Mouse (Mus musculus) layer of hippocampus, postnatal 25 days (tissue): ENCODE measurements around the gene Jag1. TPM values are rescaled to one million over a fixed set of nuclear protein-coding genes. Genes with fewer than 3 reads are reported as not detected.

Experiments
- DNase-seq, 2 experiments: peaks; one replicate each; pipeline ENCODE4 v3.0.0; 2022; ENCODE audit warnings: mixed read lengths in 2 of 2, low spot score in 1 of 2; ENCODE audit errors: extremely low spot score in 1 of 2
- total RNA-seq, 2 experiments: library from RNA; stranded (reverse); gene quantifications; 2 replicates each; pipeline ENCODE4 v1.2.3; 2021

Jag1 gene
- total RNA-seq, 2 experiments from 2014 or later = 8.3 to 11.3 TPM

- DNase-seq = no peak
Observed at GRCm38 (mm10) chr2:137067479-137068110, 48.8 kb downstream of the Jag1 start.

GRCm38 (mm10) chr2:137064513-137064912 lies 51.9 kb downstream of the Jag1 start:
- no peak for DNase-seq

GRCm38 (mm10) chr2:137063829-137064228 lies 52.6 kb downstream of the Jag1 start:
- DNase-seq = no peak

- no peak for DNase-seq
Observed at GRCm38 (mm10) chr2:137049906-137050305, 66.5 kb downstream of the Jag1 start.

GRCm38 (mm10) chr2:137049367-137049766 lies 67.1 kb downstream of the Jag1 start:
- DNase-seq = no peak

GRCm38 (mm10) chr2:137044122-137044521 lies 72.3 kb downstream of the Jag1 start:
- DNase-seq = no peak

Other genes starting within 250 kb of the Jag1 start
- gene AL731706.2, start 231.0 kb downstream of the Jag1 start, total RNA-seq = 10 to 100 TPM; 22.1 to 27.3 TPM
- gene Slx4ip, start 225.4 kb downstream of the Jag1 start, total RNA-seq = 1 to 10 TPM; 6.7 to 8.1 TPM
- gene AL731706.1, start 225.3 kb downstream of the Jag1 start, total RNA-seq = 10 to 100 TPM; 11.0 to 22.4 TPM
- 10 to 100 TPM; 21.1 to 30.6 TPM for gene Mkks, start 225.3 kb downstream of the Jag1 start, total RNA-seq